Mouse (Mus musculus): ENCODE data around the gene Fgf6. TPM values are rescaled to one million over a fixed set of nuclear protein-coding genes. Genes with fewer than 3 reads are reported as not detected.
A peak's percentile ranks its signal among the peaks of the same experiment; 100 is the strongest.

Gene Fgf6
- total and polyA plus RNA-seq, 3 experiments: 0.37 to 0.57 (median 0.39) TPM

DNA sequence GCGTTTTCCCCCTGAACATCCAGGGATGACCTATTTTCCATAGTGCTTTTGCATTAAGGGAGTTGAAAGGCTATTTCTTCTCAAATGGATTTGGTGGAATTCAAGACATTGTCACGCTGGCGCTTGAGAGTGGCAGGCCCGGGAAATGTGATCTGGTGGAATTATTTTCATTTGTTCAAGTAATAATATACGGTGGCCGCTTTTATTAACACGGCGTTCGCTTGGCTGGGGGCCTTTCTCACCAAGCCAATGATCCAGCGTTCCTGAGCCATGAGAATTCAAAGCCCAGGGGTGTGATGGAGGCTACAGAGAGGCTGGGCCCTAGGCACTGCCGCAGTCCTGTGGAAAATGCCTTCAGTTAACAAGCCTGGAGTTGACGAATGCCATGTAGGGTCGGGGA lies 5.0 kb downstream of the Fgf6 start:
- Histone ChIP-seq H3K27me3 (ENCODE audit: control insufficient read depth, insufficient read depth, low read length) (no peaks in the 10 kb centered on the region), H3K79me2 (replicated peaks; ENCODE audit: control insufficient read depth, insufficient read depth, low read length) (no peaks in the 10 kb centered on the region), H3K4me3 (no peak overlapping the region), H3K4me1 (ENCODE audit: control insufficient read depth, insufficient read depth, low read length) (peaks cover 2% of the 10 kb centered on the region; the same call in 1 of the 2 replicates), H3K27ac (no peak overlapping the region), H3K36me3 (ENCODE audit: control insufficient read depth, insufficient read depth, low read length) (no peaks in the 10 kb centered on the region), H3K9ac (ENCODE audit: low read depth, low read length) (no peak overlapping the region)
- no peak for TF ChIP-seq EP300 (IDR thresholded peaks at IDR 0.05; ENCODE audit: insufficient read depth, low read depth, low read length)
- TF ChIP-seq POLR2A (IDR thresholded peaks at IDR 0.05; ENCODE audit: insufficient read depth, low read depth, low read length): no peak
- no peak for TF ChIP-seq CTCF (IDR thresholded peaks at IDR 0.05)
- no peak for DNase-seq
- WGBS: 54% methylated on average over 13 of the region's 13 CpGs
- intact Hi-C loops (cut with DNase I): no loop called here

- peaks cover 2% of the 10 kb centered on the region; the same call in 1 of the 2 replicates for H3K4me1 ChIP-seq (ENCODE audit: control insufficient read depth, insufficient read depth, low read length)
- DNase-seq: peak in 1 of 2 experiments; percentile 62
- 20% methylated on average over 7 of the region's 7 CpGs for WGBS
- H3K27ac ChIP-seq: peak overlapping the region; percentile 57
- intact Hi-C loops (cut with DNase I): loop anchor here (2.0 kb wide), 1 partner anchor 42 kb away; no protein-coding TSS in a partner anchor
- H3K36me3 ChIP-seq (ENCODE audit: control insufficient read depth, insufficient read depth, low read length): no peaks in the 10 kb centered on the region
- no peak for TF ChIP-seq CTCF (IDR thresholded peaks at IDR 0.05)
- TF ChIP-seq POLR2A (IDR thresholded peaks at IDR 0.05; ENCODE audit: insufficient read depth, low read depth, low read length): no peak
- no peak for TF ChIP-seq EP300 (IDR thresholded peaks at IDR 0.05; ENCODE audit: insufficient read depth, low read depth, low read length)
- no peak overlapping the region for H3K4me3 ChIP-seq
- no peaks in the 10 kb centered on the region for H3K79me2 ChIP-seq (replicated peaks; ENCODE audit: control insufficient read depth, insufficient read depth, low read length)
- H3K9ac ChIP-seq (ENCODE audit: low read depth, low read length): no peak overlapping the region
- H3K27me3 ChIP-seq (ENCODE audit: control insufficient read depth, insufficient read depth, low read length): no peaks in the 10 kb centered on the region
Observed at GRCm38 (mm10) chr6:127024836-127025235, 9.4 kb downstream of the Fgf6 start.

GRCm38 (mm10) chr6:127034760-127035159 lies 19.4 kb downstream of the Fgf6 start:
- Histone ChIP-seq H3K4me1 (ENCODE audit: control insufficient read depth, insufficient read depth, low read length) (no peaks in the 10 kb centered on the region; the same call in 1 of the 2 replicates), H3K79me2 (replicated peaks; ENCODE audit: control insufficient read depth, insufficient read depth, low read length) (no peaks in the 10 kb centered on the region), H3K27me3 (ENCODE audit: control insufficient read depth, insufficient read depth, low read length) (no peaks in the 10 kb centered on the region), H3K4me3 (no peak overlapping the region), H3K27ac (no peak overlapping the region), H3K9ac (ENCODE audit: low read depth, low read length) (no peak overlapping the region), H3K36me3 (ENCODE audit: control insufficient read depth, insufficient read depth, low read length) (no peaks in the 10 kb centered on the region)
- intact Hi-C loops (cut with DNase I): loop anchor here (1.0 kb wide), 1 partner anchor 79 kb away; no protein-coding TSS in a partner anchor
- no peak for DNase-seq
- TF ChIP-seq EP300 (IDR thresholded peaks at IDR 0.05; ENCODE audit: insufficient read depth, low read depth, low read length) (no peak), POLR2A (IDR thresholded peaks at IDR 0.05; ENCODE audit: insufficient read depth, low read depth, low read length) (no peak), CTCF (IDR thresholded peaks at IDR 0.05) (peak; percentile 72)
- WGBS: 26% methylated on average over 10 of the region's 10 CpGs

DNA sequence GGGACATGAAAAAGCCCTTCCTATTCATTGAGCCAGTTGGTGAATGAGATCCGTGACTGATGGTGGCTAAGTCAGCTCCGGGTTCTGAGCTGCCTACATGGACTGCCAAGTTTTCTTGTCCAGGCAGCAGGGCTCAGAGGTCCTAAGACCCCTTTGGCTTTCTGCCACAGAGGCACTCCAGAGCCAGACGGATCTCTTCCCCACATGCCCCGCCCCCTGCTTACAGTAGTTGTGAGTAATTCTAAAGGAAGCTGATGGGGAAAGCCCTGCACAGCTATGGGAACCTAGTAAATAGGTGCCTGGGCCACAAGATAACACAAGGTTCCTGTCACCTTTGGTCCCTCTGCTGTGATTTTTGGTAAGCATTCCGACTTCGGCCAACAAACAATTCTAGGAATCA lies 29.5 kb downstream of the Fgf6 start:
- Histone ChIP-seq H3K4me3 (no peak overlapping the region), H3K27me3 (ENCODE audit: control insufficient read depth, insufficient read depth, low read length) (no peaks in the 10 kb centered on the region), H3K9ac (ENCODE audit: low read depth, low read length) (no peak overlapping the region), H3K36me3 (ENCODE audit: control insufficient read depth, insufficient read depth, low read length) (no peaks in the 10 kb centered on the region), H3K27ac (no peak overlapping the region), H3K4me1 (ENCODE audit: control insufficient read depth, insufficient read depth, low read length) (no peaks in the 10 kb centered on the region), H3K79me2 (replicated peaks; ENCODE audit: control insufficient read depth, insufficient read depth, low read length) (no peaks in the 10 kb centered on the region)
- DNase-seq: no peak
- intact Hi-C loops (cut with DNase I): no loop called here
- TF ChIP-seq CTCF (IDR thresholded peaks at IDR 0.05) (no peak), EP300 (IDR thresholded peaks at IDR 0.05; ENCODE audit: insufficient read depth, low read depth, low read length) (no peak), POLR2A (IDR thresholded peaks at IDR 0.05; ENCODE audit: insufficient read depth, low read depth, low read length) (no peak)
- 15% methylated on average over 6 of the region's 6 CpGs for WGBS

GRCm38 (mm10) chr6:127050847-127051246 lies 35.5 kb downstream of the Fgf6 start:
- Histone ChIP-seq H3K27ac (no peak overlapping the region), H3K9ac (ENCODE audit: low read depth, low read length) (no peak overlapping the region), H3K36me3 (ENCODE audit: control insufficient read depth, insufficient read depth, low read length) (no peaks in the 10 kb centered on the region), H3K4me3 (no peak overlapping the region), H3K79me2 (replicated peaks; ENCODE audit: control insufficient read depth, insufficient read depth, low read length) (no peaks in the 10 kb centered on the region), H3K4me1 (ENCODE audit: control insufficient read depth, insufficient read depth, low read length) (no peaks in the 10 kb centered on the region), H3K27me3 (ENCODE audit: control insufficient read depth, insufficient read depth, low read length) (no peaks in the 10 kb centered on the region)
- WGBS: 70% methylated on average over 4 of the region's 4 CpGs
- TF ChIP-seq EP300 (IDR thresholded peaks at IDR 0.05; ENCODE audit: insufficient read depth, low read depth, low read length) (no peak), POLR2A (IDR thresholded peaks at IDR 0.05; ENCODE audit: insufficient read depth, low read depth, low read length) (no peak), CTCF (IDR thresholded peaks at IDR 0.05) (no peak)
- intact Hi-C loops (cut with DNase I): no loop called here
- no peak for DNase-seq

- H3K9ac ChIP-seq (ENCODE audit: low read depth, low read length): no peak overlapping the region
- WGBS: 33% methylated on average over 12 of the region's 12 CpGs
- DNase-seq: peak in 1 of 2 experiments; percentile 10
- intact Hi-C loops (cut with DNase I): no loop called here
- TF ChIP-seq CTCF (IDR thresholded peaks at IDR 0.05): no peak
- no peak for TF ChIP-seq POLR2A (IDR thresholded peaks at IDR 0.05; ENCODE audit: insufficient read depth, low read depth, low read length)
- TF ChIP-seq EP300 (IDR thresholded peaks at IDR 0.05; ENCODE audit: insufficient read depth, low read depth, low read length): no peak
- no peaks in the 10 kb centered on the region for H3K36me3 ChIP-seq (ENCODE audit: control insufficient read depth, insufficient read depth, low read length)
- no peaks in the 10 kb centered on the region for H3K4me1 ChIP-seq (ENCODE audit: control insufficient read depth, insufficient read depth, low read length)
- H3K4me3 ChIP-seq: no peak overlapping the region
- no peak overlapping the region for H3K27ac ChIP-seq
- H3K27me3 ChIP-seq (ENCODE audit: control insufficient read depth, insufficient read depth, low read length): no peaks in the 10 kb centered on the region
- no peaks in the 10 kb centered on the region for H3K79me2 ChIP-seq (replicated peaks; ENCODE audit: control insufficient read depth, insufficient read depth, low read length)
Observed at GRCm38 (mm10) chr6:127056990-127057588, 41.7 kb downstream of the Fgf6 start.

Data from heart, adult 2 months (tissue).